Mouse (Mus musculus) midbrain, embryonic 16.5 days (tissue): ENCODE data around the gene Entpd5. TPM values are rescaled to one million over a fixed set of nuclear protein-coding genes. Genes with fewer than 3 reads are reported as not detected.

Experiments used
- ATAC-seq: fragments of 200-750 bp; cut with Nextera tagmentation; 2 replicates; pipeline ENCODE4 v1.8.0; 2017; ENCODE audit warnings: moderate TSS enrichment
- H3K27ac ChIP-seq: fragments of 300-500 bp; sonication (generic); 2 replicates; pipeline ENCODE4 v1.5.1; 2014; ENCODE audit warnings: mild to moderate bottlenecking, low read length, mixed read lengths
- H3K27me3 ChIP-seq: fragments of 300-500 bp; sonication (generic); 2 replicates; pipeline ENCODE4 v1.6.1; 2014; ENCODE audit warnings: low read depth, low read length, mixed read lengths; ENCODE audit not compliant: control insufficient read depth, insufficient read depth
- H3K36me3 ChIP-seq: fragments of 300-500 bp; sonication (generic); 2 replicates; pipeline ENCODE4 v1.6.1; 2014; ENCODE audit warnings: mild to moderate bottlenecking, low read length, moderate library complexity, mixed read lengths; ENCODE audit not compliant: control insufficient read depth, insufficient read depth
- H3K4me1 ChIP-seq: fragments of 300-500 bp; sonication (generic); 2 replicates; pipeline ENCODE4 v1.6.1; 2014; ENCODE audit warnings: mild to moderate bottlenecking, low read length, mixed read lengths; ENCODE audit not compliant: control insufficient read depth, insufficient read depth
- H3K4me2 ChIP-seq: fragments of 300-500 bp; sonication (generic); 2 replicates; pipeline ENCODE4 v1.6.1; 2014; ENCODE audit warnings: mild to moderate bottlenecking, low read length, mixed read lengths
- H3K4me3 ChIP-seq: fragments of 300-500 bp; sonication (generic); 2 replicates; pipeline ENCODE4 v1.5.1; 2014; ENCODE audit warnings: low read depth, mild to moderate bottlenecking, low read length, moderate library complexity, mixed read lengths
- H3K9ac ChIP-seq: fragments of 300-500 bp; sonication (generic); 2 replicates; pipeline ENCODE4 v1.6.1; 2014; ENCODE audit warnings: low read depth, low read length, mixed read lengths
- H3K9me3 ChIP-seq: fragments of 300-500 bp; sonication (generic); replicated peaks from 2 replicates; pipeline ENCODE4 v1.6.1; 2014; ENCODE audit warnings: mild to moderate bottlenecking, low read length, mixed read lengths; ENCODE audit not compliant: control insufficient read depth, poor library complexity, severe bottlenecking
- WGBS: fragments of 180-500 bp; shearing (Covaris S2); extraction: QIAGEN DNeasy Blood & Tissue Kit; methylation state at CpG from one replicate; pipeline ENCODE4 v1.1.7; 2014; 5-methylcytosine and 5-hydroxymethylcytosine counted together
- polyA plus RNA-seq: library from polyadenylated mRNA; unstranded; fragments of >200 nt; fragmentation: Nextera tagmentation; extraction: Ambion mirVana; gene quantifications from 2 replicates; pipeline ENCODE4 v1.2.1, GENCODE M21; 2015

Gene Entpd5
- polyA plus RNA-seq, 1 experiment from 2014 or later, result 13.8 TPM

- peaks cover 19% of the 10 kb centered on the region for H3K36me3 ChIP-seq
- 90% methylated on average over 4 of the region's 4 CpGs for WGBS
Observed at GRCm38 (mm10) chr12:84327111-84327512, 81.7 kb downstream of the Entpd5 start.

More at GRCm38 (mm10) chr12:84327111-84327512, 81.7 kb downstream of the Entpd5 start:
- Histone ChIP-seq H3K9ac (no peak overlapping the region), H3K4me3 (no peak overlapping the region), H3K4me2 (no peak overlapping the region), H3K9me3 (no peaks in the 10 kb centered on the region), H3K27ac (no peak overlapping the region), H3K4me1 (no peaks in the 10 kb centered on the region), H3K27me3 (no peaks in the 10 kb centered on the region)
- no peak for ATAC-seq

Other genes starting within 250 kb of the Entpd5 start
- gene Elmsan1, start 190.1 kb downstream of the Entpd5 start, polyA plus RNA-seq, result 2.7 and 3.6 TPM in 2 replicates
- 17.8 and 19.8 TPM in 2 replicates for gene Ptgr2, start 123.8 kb downstream of the Entpd5 start, polyA plus RNA-seq
- gene Zfp410, start 92.2 kb downstream of the Entpd5 start, polyA plus RNA-seq, result 59.4 and 73.1 TPM in 2 replicates
- 40.7 and 43.7 TPM in 2 replicates for gene Coq6, start 47.4 kb downstream of the Entpd5 start, polyA plus RNA-seq
- 21.1 and 24.0 TPM in 2 replicates for gene Fam161b, start 47.2 kb downstream of the Entpd5 start, polyA plus RNA-seq
- gene Bbof1, start within 50 bp of the Entpd5 start, polyA plus RNA-seq, result 4.6 and 4.7 TPM in 2 replicates
- gene Rnf113a2, start 8.2 kb upstream of the Entpd5 start, polyA plus RNA-seq, result 22.3 and 22.4 TPM in 2 replicates
- 33.6 and 34.2 TPM in 2 replicates for gene Aldh6a1, start 42.0 kb upstream of the Entpd5 start, polyA plus RNA-seq
- 36.1 and 37.7 TPM in 2 replicates for gene Lin52, start 42.4 kb upstream of the Entpd5 start, polyA plus RNA-seq
- 1.5 and 1.9 TPM in 2 replicates for gene Vsx2, start 160.7 kb upstream of the Entpd5 start, polyA plus RNA-seq
- gene Abcd4, start 208.4 kb upstream of the Entpd5 start, polyA plus RNA-seq, result 13.9 and 14.5 TPM in 2 replicates
- 0.08 and 0.09 TPM in 2 replicates for gene Vrtn, start 232.0 kb upstream of the Entpd5 start, polyA plus RNA-seq